Mouse (Mus musculus) embryonic facial prominence, embryonic 12.5 days (tissue): Measurements from ENCODE around the gene Arl15. TPM values are rescaled to one million over a fixed set of nuclear protein-coding genes. Genes with fewer than 3 reads are reported as not detected.

Experiments
- polyA plus RNA-seq: library from polyadenylated mRNA; unstranded; fragments of >200 nt; fragmentation: Nextera tagmentation; extraction: Ambion mirVana; gene quantifications from 2 replicates; pipeline ENCODE4 v1.2.1, GENCODE M21; 2016

Arl15 gene
- polyA plus RNA-seq, 1 experiment from 2014 or later, result 15.0 TPM

Other genes with a start within 250 kb of the Arl15 start
- gene Snx18, start 175.9 kb upstream of the Arl15 start, polyA plus RNA-seq, result 42.2 and 44.6 TPM in 2 replicates
- gene Hspb3, start 130.8 kb upstream of the Arl15 start, polyA plus RNA-seq, result 2.3 TPM in 2 replicates